Mouse (Mus musculus): ENCODE data around the gene Phf20. TPM values are rescaled to one million over a fixed set of nuclear protein-coding genes. Genes with fewer than 3 reads are reported as not detected.

Gene Phf20
- total RNA-seq, 2 experiments from 2014 or later = 17.1 to 53.4 TPM

GRCm38 (mm10) chr2:156260968-156261367 is 64.7 kb downstream of the Phf20 start:
- ATAC-seq (replicated peaks; ENCODE audit: poor library complexity, severe bottlenecking) = no peak

GRCm38 (mm10) chr2:156263204-156263893 is 67.1 kb downstream of the Phf20 start:
- no peak for ATAC-seq (replicated peaks; ENCODE audit: poor library complexity, severe bottlenecking)

- ATAC-seq (replicated peaks; ENCODE audit: poor library complexity, severe bottlenecking) = no peak
Measured at GRCm38 (mm10) chr2:156267636-156268035, 71.4 kb downstream of the Phf20 start.

GRCm38 (mm10) chr2:156272553-156272952 is 76.3 kb downstream of the Phf20 start:
- ATAC-seq (replicated peaks; ENCODE audit: poor library complexity, severe bottlenecking) = no peak

- ATAC-seq (replicated peaks; ENCODE audit: poor library complexity, severe bottlenecking) = peak; percentile 94
Measured at GRCm38 (mm10) chr2:156278226-156279017, 82.2 kb downstream of the Phf20 start.

- no peak for ATAC-seq (replicated peaks; ENCODE audit: poor library complexity, severe bottlenecking)
Measured at GRCm38 (mm10) chr2:156281227-156281626, 85.0 kb downstream of the Phf20 start.

GRCm38 (mm10) chr2:156285161-156285560 is 88.9 kb downstream of the Phf20 start:
- no peak for ATAC-seq (replicated peaks; ENCODE audit: poor library complexity, severe bottlenecking)

GRCm38 (mm10) chr2:156286733-156287132 is 90.5 kb downstream of the Phf20 start:
- no peak for ATAC-seq (replicated peaks; ENCODE audit: poor library complexity, severe bottlenecking)

- no peak for ATAC-seq (replicated peaks; ENCODE audit: poor library complexity, severe bottlenecking)
Measured at GRCm38 (mm10) chr2:156288222-156288621, 92.0 kb downstream of the Phf20 start.

- ATAC-seq (replicated peaks; ENCODE audit: poor library complexity, severe bottlenecking) = no peak
Measured at GRCm38 (mm10) chr2:156289552-156290160, 93.4 kb downstream of the Phf20 start.

- no peak for ATAC-seq (replicated peaks; ENCODE audit: poor library complexity, severe bottlenecking)
Measured at GRCm38 (mm10) chr2:156291998-156292397, 95.7 kb downstream of the Phf20 start.

GRCm38 (mm10) chr2:156295601-156296063 is 99.4 kb downstream of the Phf20 start:
- peak; percentile 55 for ATAC-seq (replicated peaks; ENCODE audit: poor library complexity, severe bottlenecking)

- no peak for ATAC-seq (replicated peaks; ENCODE audit: poor library complexity, severe bottlenecking)
Measured at GRCm38 (mm10) chr2:156296190-156296589, 99.9 kb downstream of the Phf20 start.

GRCm38 (mm10) chr2:156297653-156298052 is 101.4 kb downstream of the Phf20 start:
- no peak for ATAC-seq (replicated peaks; ENCODE audit: poor library complexity, severe bottlenecking)

GRCm38 (mm10) chr2:156298458-156298857 is 102.2 kb downstream of the Phf20 start:
- no peak for ATAC-seq (replicated peaks; ENCODE audit: poor library complexity, severe bottlenecking)

- ATAC-seq (replicated peaks; ENCODE audit: poor library complexity, severe bottlenecking) = no peak
Measured at GRCm38 (mm10) chr2:156302063-156302462, 105.8 kb downstream of the Phf20 start.

- ATAC-seq (replicated peaks; ENCODE audit: poor library complexity, severe bottlenecking) = no peak
Measured at GRCm38 (mm10) chr2:156304351-156304750, 108.1 kb downstream of the Phf20 start.

- ATAC-seq (replicated peaks; ENCODE audit: poor library complexity, severe bottlenecking) = peak; percentile 74
Measured at GRCm38 (mm10) chr2:156305818-156306217, 109.6 kb downstream of the Phf20 start.

- ATAC-seq (replicated peaks; ENCODE audit: poor library complexity, severe bottlenecking) = no peak
Measured at GRCm38 (mm10) chr2:156307261-156307660, 111.0 kb downstream of the Phf20 start.

GRCm38 (mm10) chr2:156309948-156310347 is 113.7 kb downstream of the Phf20 start:
- no peak for ATAC-seq (replicated peaks; ENCODE audit: poor library complexity, severe bottlenecking)

GRCm38 (mm10) chr2:156310455-156310854 is 114.2 kb downstream of the Phf20 start:
- ATAC-seq (replicated peaks; ENCODE audit: poor library complexity, severe bottlenecking) = no peak
